Mouse (Mus musculus): ENCODE measurements around the gene Cdip1. TPM values are rescaled to one million over a fixed set of nuclear protein-coding genes. Genes with fewer than 3 reads are reported as not detected.

The Cdip1 gene
- polyA plus RNA-seq, 1 experiment from 2014 or later, result 125 TPM

GRCm38 (mm10) chr16:4726528-4727128 lies 63.5 kb downstream of the Cdip1 start:
- Histone ChIP-seq H3K36me3 (ENCODE audit: control insufficient read depth, insufficient read depth, low read length) (no peaks in the 10 kb centered on the region), H3K27me3 (ENCODE audit: control insufficient read depth, insufficient read depth, low read length) (no peaks in the 10 kb centered on the region), H3K9ac (replicated peaks; ENCODE audit: low read depth, low read length) (peak overlapping the region; percentile 88), H3K4me1 (ENCODE audit: control insufficient read depth, insufficient read depth, low read length) (peaks cover 4% of the 10 kb centered on the region; the same call in 1 of the 2 replicates), H3K9me3 (ENCODE audit: control insufficient read depth, low read length) (no peaks in the 10 kb centered on the region), H3K27ac (ENCODE audit: low read depth, low read length) (peak overlapping the region; percentile 75), H3K4me2 (ENCODE audit: low read depth, low read length) (peak overlapping the region; percentile 91), H3K4me3 (ENCODE audit: low read depth, low read length) (peak overlapping the region; percentile 87)
- no peak; the same call in none of the 2 replicates for ATAC-seq (ENCODE audit: low read depth)
- 2% methylated on average over 40 of the region's 40 CpGs for WGBS

- Histone ChIP-seq H3K4me1 (ENCODE audit: control insufficient read depth, insufficient read depth, low read length) (peaks cover 4% of the 10 kb centered on the region; the same call in 1 of the 2 replicates), H3K9me3 (ENCODE audit: control insufficient read depth, low read length) (no peaks in the 10 kb centered on the region), H3K9ac (replicated peaks; ENCODE audit: low read depth, low read length) (peak within 1 kb of the TSS; percentile 88), H3K27me3 (ENCODE audit: control insufficient read depth, insufficient read depth, low read length) (no peaks in the 10 kb centered on the region), H3K4me2 (ENCODE audit: low read depth, low read length) (peak within 1 kb of the TSS; percentile 91), H3K27ac (ENCODE audit: low read depth, low read length) (peak within 1 kb of the TSS; percentile 75), H3K36me3 (ENCODE audit: control insufficient read depth, insufficient read depth, low read length) (no peaks in the 10 kb centered on the region), H3K4me3 (ENCODE audit: low read depth, low read length) (peak within 1 kb of the TSS; percentile 87)
- ATAC-seq (ENCODE audit: low read depth), result peak; percentile 96
- WGBS, result 4% methylated on average over 35 of the region's 35 CpGs
Observed at GRCm38 (mm10) chr16:4725780-4726527, 64.1 kb downstream of the Cdip1 start, which contains the start of gene Hmox2. Gene Hmox2 (plus strand): TSS chr16:4726361.

DNA sequence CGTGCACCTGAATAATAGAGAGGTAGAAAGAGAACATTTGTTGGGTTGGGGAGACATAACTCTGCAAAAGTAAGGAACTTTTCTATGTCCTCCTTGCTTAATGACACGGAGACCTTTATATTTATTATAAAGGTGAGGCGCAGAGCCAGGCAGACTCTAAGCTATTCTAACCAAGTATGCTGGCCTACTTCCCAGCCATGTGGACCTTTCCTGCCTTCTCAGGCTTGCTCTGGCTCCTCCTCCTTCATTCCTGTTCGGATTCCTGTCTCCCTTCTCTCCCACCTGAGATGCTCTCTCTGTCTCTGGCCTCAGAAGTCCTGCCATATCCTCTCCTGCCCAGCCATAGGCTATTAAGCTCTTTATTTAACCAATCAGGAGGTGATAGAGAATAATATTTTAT lies 64.8 kb downstream of the Cdip1 start:
- H3K4me2 ChIP-seq (ENCODE audit: low read depth, low read length), result no peak overlapping the region
- WGBS, result 80% methylated on average over 4 of the region's 4 CpGs
- H3K4me1 ChIP-seq (ENCODE audit: control insufficient read depth, insufficient read depth, low read length), result peaks cover 4% of the 10 kb centered on the region; the same call in 1 of the 2 replicates
- no peak overlapping the region for H3K4me3 ChIP-seq (ENCODE audit: low read depth, low read length)
- no peaks in the 10 kb centered on the region for H3K27me3 ChIP-seq (ENCODE audit: control insufficient read depth, insufficient read depth, low read length)
- H3K36me3 ChIP-seq (ENCODE audit: control insufficient read depth, insufficient read depth, low read length), result no peaks in the 10 kb centered on the region
- H3K9ac ChIP-seq (replicated peaks; ENCODE audit: low read depth, low read length), result no peak overlapping the region
- no peak overlapping the region for H3K27ac ChIP-seq (ENCODE audit: low read depth, low read length)
- ATAC-seq (ENCODE audit: low read depth), result no peak
- no peaks in the 10 kb centered on the region for H3K9me3 ChIP-seq (ENCODE audit: control insufficient read depth, low read length)

DNA sequence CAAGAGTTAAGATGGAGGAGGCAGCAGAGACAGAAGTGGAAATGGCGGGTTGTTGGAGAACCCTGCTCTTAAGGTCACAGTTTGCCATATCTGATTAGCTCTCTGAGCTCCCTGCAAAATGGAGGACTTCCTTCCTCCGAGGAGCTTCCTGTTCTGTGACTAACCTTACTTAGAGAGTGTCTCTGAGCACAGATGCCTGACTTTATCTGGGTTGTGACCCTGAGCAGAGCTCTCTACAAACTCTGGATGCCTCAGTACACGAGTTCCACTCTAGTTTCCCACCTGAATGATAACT lies 67.2 kb downstream of the Cdip1 start:
- Histone ChIP-seq H3K9ac (replicated peaks; ENCODE audit: low read depth, low read length) (no peak overlapping the region), H3K9me3 (ENCODE audit: control insufficient read depth, low read length) (no peaks in the 10 kb centered on the region), H3K27ac (ENCODE audit: low read depth, low read length) (no peak overlapping the region), H3K27me3 (ENCODE audit: control insufficient read depth, insufficient read depth, low read length) (no peaks in the 10 kb centered on the region), H3K36me3 (ENCODE audit: control insufficient read depth, insufficient read depth, low read length) (no peaks in the 10 kb centered on the region), H3K4me3 (ENCODE audit: low read depth, low read length) (no peak overlapping the region), H3K4me2 (ENCODE audit: low read depth, low read length) (no peak overlapping the region), H3K4me1 (ENCODE audit: control insufficient read depth, insufficient read depth, low read length) (peaks cover 4% of the 10 kb centered on the region; the same call in 1 of the 2 replicates)
- WGBS, result 73% methylated on average over 3 of the region's 3 CpGs
- ATAC-seq (ENCODE audit: low read depth), result no peak

- Histone ChIP-seq H3K36me3 (ENCODE audit: control insufficient read depth, insufficient read depth, low read length) (no peaks in the 10 kb centered on the region), H3K27ac (ENCODE audit: low read depth, low read length) (no peak overlapping the region)
- WGBS, result 85% methylated on average over 7 of the region's 7 CpGs
Observed at GRCm38 (mm10) chr16:4722128-4722914, 67.8 kb downstream of the Cdip1 start.

GRCm38 (mm10) chr16:4718753-4719518 lies 71.2 kb downstream of the Cdip1 start, which contains the start of gene Nmral1:
Gene Nmral1 (minus strand): TSS chr16:4719356.
- peak within 1 kb of the TSS; percentile 46 for H3K4me3 ChIP-seq (ENCODE audit: low read depth, low read length)
- WGBS, result 13% methylated on average over 33 of the region's 33 CpGs
- no peaks in the 10 kb centered on the region for H3K4me1 ChIP-seq (ENCODE audit: control insufficient read depth, insufficient read depth, low read length)
- H3K27ac ChIP-seq (ENCODE audit: low read depth, low read length), result peak within 1 kb of the TSS; percentile 70; the same call in 1 of the 2 replicates
- H3K36me3 ChIP-seq (ENCODE audit: control insufficient read depth, insufficient read depth, low read length), result 0 out of 2 replicates have a peak, but pooled peaks cover 7% of the 10 kb centered on the region
- no peaks in the 10 kb centered on the region for H3K9me3 ChIP-seq (ENCODE audit: control insufficient read depth, low read length)
- peak; percentile 93 for ATAC-seq (ENCODE audit: low read depth)
- peak within 1 kb of the TSS; percentile 47 for H3K9ac ChIP-seq (replicated peaks; ENCODE audit: low read depth, low read length)
- H3K27me3 ChIP-seq (ENCODE audit: control insufficient read depth, insufficient read depth, low read length), result no peaks in the 10 kb centered on the region
- H3K4me2 ChIP-seq (ENCODE audit: low read depth, low read length), result peak within 1 kb of the TSS; percentile 70

More at GRCm38 (mm10) chr16:4722128-4722914, 67.8 kb downstream of the Cdip1 start:
- Histone ChIP-seq H3K9me3 (ENCODE audit: control insufficient read depth, low read length) (no peaks in the 10 kb centered on the region), H3K9ac (replicated peaks; ENCODE audit: low read depth, low read length) (no peak overlapping the region), H3K4me1 (ENCODE audit: control insufficient read depth, insufficient read depth, low read length) (0 out of 2 replicates have a peak, but pooled peaks cover 4% of the 10 kb centered on the region), H3K4me2 (ENCODE audit: low read depth, low read length) (no peak overlapping the region), H3K27me3 (ENCODE audit: control insufficient read depth, insufficient read depth, low read length) (no peaks in the 10 kb centered on the region), H3K4me3 (ENCODE audit: low read depth, low read length) (no peak overlapping the region)
- ATAC-seq (ENCODE audit: low read depth), result no peak

DNA sequence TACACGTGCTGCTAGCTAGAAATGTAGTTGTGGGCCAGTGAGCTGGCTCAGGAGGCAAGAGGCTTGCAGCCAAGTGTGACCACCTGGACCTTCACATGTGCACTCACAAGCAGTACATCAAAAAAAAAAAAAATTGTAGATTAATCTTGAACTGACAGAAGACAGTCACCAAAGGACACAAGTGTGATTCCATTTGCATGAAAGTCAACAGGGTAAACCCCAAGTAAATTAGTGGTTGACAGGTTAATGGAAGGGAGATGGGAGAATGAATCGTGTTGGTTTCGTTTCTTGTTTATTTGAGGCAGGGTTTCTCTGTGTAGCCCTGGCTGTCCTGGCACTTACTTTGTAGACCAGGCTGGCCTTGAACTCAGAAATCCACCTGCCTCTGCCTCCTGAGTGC lies 72.2 kb downstream of the Cdip1 start:
- no peak overlapping the region for H3K9ac ChIP-seq (replicated peaks; ENCODE audit: low read depth, low read length)

DNA sequence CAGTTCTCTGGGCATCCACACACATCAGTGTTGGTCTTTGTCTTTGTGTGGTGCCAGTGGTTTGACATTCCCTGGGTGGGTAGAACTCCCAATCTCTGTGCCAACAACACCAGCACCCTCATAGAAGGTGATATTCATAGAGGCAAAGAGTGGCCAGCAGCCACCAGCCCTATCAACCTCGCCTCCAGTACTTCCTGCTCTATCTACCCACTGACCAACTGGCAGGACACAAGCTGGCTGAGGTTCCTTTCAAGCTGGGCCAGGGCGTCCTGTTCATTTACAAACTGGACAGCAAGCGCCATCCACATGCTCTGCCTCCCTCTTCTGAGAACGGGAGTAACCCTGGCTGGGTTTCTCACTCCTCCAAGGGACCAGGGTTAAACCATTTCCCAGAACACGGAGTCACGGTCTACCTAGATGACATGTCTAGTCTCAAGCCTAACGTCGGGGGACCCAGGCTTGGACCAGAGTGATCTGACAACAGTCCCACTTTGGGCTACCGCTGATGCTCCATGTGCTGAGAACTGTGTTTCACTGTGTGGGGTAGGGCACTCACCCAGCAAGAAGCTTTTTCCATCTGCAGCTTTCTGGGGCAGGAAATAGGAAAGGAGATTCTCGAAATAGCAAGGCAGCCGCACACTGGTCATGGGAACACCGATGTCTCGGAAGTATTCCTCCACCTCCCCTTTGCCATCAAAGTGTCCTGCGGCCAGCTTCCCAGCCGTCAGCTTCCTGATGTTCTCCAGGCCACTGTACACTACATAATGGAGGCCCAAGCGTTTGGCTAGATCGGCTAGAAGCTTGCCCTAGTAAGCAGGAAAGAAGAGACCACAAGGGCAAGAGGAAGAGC lies 76.0 kb downstream of the Cdip1 start:
- Histone ChIP-seq H3K27ac (ENCODE audit: low read depth, low read length) (no peak overlapping the region), H3K27me3 (ENCODE audit: control insufficient read depth, insufficient read depth, low read length) (no peaks in the 10 kb centered on the region), H3K9me3 (ENCODE audit: control insufficient read depth, low read length) (no peaks in the 10 kb centered on the region), H3K36me3 (ENCODE audit: control insufficient read depth, insufficient read depth, low read length) (peaks cover 7% of the 10 kb centered on the region; the same call in 1 of the 2 replicates), H3K4me2 (ENCODE audit: low read depth, low read length) (no peak overlapping the region), H3K9ac (replicated peaks; ENCODE audit: low read depth, low read length) (no peak overlapping the region), H3K4me3 (ENCODE audit: low read depth, low read length) (no peak overlapping the region), H3K4me1 (ENCODE audit: control insufficient read depth, insufficient read depth, low read length) (no peaks in the 10 kb centered on the region)
- no peak for ATAC-seq (ENCODE audit: low read depth)
- WGBS, result 95% methylated on average over 17 of the region's 17 CpGs

More for the DNA sequence above, 72.2 kb downstream of the Cdip1 start:
- no peaks in the 10 kb centered on the region for H3K4me1 ChIP-seq (ENCODE audit: control insufficient read depth, insufficient read depth, low read length)
- 55% methylated on average over 3 of the region's 3 CpGs for WGBS
- no peak for ATAC-seq (ENCODE audit: low read depth)
- H3K4me3 ChIP-seq (ENCODE audit: low read depth, low read length), result peak overlapping the region; percentile 46; the same call in 1 of the 2 replicates
- H3K36me3 ChIP-seq (ENCODE audit: control insufficient read depth, insufficient read depth, low read length), result 0 out of 2 replicates have a peak, but pooled peaks cover 7% of the 10 kb centered on the region
- H3K4me2 ChIP-seq (ENCODE audit: low read depth, low read length), result peak overlapping the region; percentile 70
- H3K9me3 ChIP-seq (ENCODE audit: control insufficient read depth, low read length), result no peaks in the 10 kb centered on the region
- H3K27ac ChIP-seq (ENCODE audit: low read depth, low read length), result no peak overlapping the region
- no peaks in the 10 kb centered on the region for H3K27me3 ChIP-seq (ENCODE audit: control insufficient read depth, insufficient read depth, low read length)
